Mouse (Mus musculus) MEL-GATA-1-ER (cell line): Measurements from ENCODE around the gene Olfr764-ps1.
"Not testable (repeated sequence)": the region's sequence is repeated elsewhere in the genome, so short reads cannot be mapped to it uniquely, and the experiment has no call there.

Experiments used
- DNase-seq: peaks from one replicate; pipeline ENCODE4 v3.0.0-alpha.2; 2012; ENCODE audit warnings: low read depth; ENCODE audit errors: extremely low read depth

The Olfr764-ps1 gene

DNA sequence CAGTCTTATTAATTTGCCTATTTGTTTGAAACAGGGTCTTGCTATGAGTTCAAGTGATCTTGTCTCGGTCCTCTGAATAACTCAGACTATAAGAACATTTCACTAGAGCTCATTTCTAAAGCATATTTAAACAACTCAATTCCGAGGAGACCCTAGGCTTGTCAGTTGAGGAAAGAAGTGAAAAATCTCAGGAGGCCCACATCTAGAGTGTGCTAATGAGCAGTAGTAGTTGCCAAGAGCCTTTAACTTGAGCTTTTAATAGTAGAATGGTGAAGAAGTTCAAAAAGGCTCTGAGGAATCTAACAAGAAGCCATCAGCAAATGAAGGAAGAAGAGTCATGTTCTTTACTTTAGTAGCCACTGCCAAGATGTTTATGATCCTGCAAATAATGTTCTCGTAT, at the start of gene Olfr764-ps1:
Olfr764-ps1 (minus strand) TSS at position 101 of the 400 bp plus-strand sequence.
- DNase-seq, result no peak

DNA sequence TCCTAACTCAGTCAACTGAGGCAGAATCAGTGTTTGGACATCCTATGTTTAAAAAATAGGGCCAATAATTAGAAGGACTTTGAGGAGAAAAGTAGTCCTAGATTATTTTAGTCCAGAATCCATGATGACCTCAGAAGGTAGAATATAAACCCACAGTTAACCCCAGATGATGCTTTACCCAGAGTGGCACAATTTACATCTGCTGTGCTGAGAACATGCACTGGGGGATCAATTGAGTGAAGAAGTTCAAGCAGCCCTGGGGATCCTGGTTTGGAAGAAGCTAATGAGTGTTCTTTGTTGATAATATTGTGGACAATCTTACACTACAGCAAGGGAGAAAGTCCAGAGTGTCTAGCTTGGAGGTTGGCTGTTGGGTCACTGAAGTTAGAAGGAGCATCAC, 43.1 kb upstream of the Olfr764-ps1 start, which contains the start of gene Olfr767:
Olfr767 (minus strand) TSS at position 101 of the 400 bp plus-strand sequence.
- DNase-seq, result not testable (repeated sequence)

DNA sequence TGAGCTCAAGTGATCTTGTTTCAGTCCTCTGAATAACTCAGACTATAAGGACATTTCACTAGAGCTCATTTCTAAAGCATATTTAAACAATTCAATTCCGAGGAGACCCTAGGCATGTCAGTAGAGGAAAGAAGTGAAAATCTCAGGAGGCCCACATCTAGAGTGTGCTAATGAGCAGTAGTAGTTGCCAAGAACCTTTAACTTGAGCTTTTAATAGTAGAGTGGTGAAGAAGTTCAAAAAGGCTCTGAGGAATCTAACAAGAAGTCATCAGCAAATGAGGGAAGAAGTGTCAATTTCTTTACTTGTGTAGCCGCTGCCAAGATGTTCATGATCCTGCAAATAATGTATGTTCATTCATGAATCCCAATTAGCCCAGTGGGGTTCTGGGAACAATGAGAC, 29.2 kb upstream of the Olfr764-ps1 start, which contains the start of gene Olfr766-ps1:
Olfr766-ps1 (minus strand) TSS at position 101 of the 400 bp plus-strand sequence.
- DNase-seq, result no peak

DNA sequence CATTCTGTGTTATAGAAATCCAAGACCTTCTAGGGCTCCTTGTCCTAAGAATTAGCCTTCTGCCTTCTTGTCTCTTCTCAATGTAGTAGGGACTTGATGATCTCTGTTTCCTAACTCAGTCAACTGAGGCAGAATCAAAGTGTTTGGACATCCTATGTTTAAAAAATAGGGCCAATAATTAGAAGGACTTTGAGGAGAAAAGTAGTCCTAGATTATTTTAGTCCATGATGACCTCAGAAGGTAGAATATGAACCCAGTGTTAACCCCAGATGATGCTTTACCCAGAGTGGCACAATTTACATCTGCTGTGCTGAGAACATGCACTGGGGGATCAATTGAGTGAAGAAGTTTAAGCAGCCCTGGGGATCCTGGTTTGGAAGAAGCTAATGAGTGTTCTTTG, 10.2 kb upstream of the Olfr764-ps1 start, which contains the start of gene Olfr765:
Olfr765 (minus strand) TSS at position 101 of the 400 bp plus-strand sequence.
- not testable (repeated sequence) for DNase-seq

DNA sequence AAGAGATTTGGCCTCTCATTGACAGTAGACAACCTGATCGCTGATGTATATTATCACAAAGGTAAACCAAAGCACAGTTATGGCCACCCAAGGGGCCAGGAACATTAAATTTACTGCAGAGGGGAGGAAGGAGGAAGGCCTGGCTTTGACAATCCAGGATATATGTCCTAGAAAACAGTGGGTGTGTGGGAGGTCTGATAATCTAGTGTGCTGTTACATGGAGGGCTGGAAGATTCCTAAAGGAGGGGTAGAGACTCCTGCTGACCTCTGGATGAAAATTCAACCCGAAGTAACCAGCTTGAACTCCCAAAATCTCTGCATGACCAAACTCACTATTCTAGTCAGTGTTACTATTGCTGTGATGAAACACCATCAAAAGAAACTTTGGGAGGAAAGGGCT, 11.4 kb downstream of the Olfr764-ps1 start:
- DNase-seq, result no peak

DNA sequence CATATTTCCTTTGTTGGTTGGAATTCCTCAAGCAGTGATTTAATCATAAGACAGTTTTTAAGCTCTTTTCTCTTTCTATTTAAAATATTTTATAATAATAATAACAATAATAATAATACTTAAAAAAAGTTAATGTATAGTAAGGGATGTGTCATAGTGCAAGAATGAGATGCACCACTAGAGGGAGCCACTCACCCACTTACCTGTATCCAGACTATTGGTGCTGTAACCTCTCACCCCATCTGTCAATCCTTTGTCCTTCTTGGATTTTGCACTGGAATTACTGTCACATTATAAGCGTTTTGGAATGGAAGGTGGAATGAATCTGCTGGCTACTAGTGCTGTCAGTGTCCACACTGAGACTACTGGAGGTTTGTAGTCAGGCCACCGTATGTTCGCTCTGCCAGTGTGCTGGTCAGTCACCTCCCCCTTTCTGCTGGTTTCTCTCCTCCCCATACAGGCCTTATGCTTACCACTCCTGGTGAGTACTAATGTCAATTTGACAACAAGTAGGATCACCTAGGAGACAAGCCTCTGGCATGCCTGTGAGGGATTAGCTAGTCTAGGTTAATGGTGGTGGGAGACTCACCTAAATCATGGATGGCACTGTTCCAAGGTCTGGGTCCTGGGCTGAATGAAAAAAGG, 13.6 kb downstream of the Olfr764-ps1 start:
- DNase-seq, result peak; percentile 18

DNA sequence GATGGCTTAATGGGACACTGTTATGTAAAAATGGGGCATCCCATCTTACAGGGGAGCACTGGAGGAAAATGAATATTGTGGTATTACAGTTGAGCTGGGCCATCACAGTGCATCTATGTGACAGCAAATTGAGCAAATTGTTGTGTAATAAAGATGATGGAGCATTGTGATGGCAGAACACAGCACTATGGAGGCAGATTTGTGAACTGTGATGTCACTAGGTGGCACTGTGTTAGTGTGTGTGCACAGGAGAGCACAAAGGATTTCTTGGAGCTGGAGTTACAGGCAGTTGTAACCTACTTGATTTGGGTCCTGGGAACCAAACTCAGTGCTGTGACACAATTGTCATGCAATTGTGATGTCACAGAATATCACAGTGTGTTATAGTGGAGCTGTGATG, 16.4 kb downstream of the Olfr764-ps1 start:
- DNase-seq, result no peak

DNA sequence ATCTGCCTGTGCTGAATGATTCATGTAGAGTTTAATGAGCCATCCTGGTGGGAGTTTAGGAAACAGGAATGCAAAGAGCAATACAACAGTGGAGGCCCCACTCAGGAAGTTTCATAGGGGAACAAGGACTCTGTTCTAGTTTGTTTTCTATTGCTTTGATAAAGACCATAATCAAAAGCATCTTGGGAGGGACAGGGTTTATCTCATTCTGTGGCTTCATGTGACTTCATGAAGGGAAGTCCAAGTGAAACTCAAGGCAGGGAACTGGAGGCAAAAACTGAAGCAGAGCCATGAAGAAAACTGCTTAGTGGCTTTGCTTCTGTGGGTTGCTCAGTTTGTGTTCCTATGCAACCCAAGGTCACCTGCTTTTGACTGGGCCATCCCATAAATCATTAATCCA, 25.2 kb downstream of the Olfr764-ps1 start:
- no peak for DNase-seq

DNA sequence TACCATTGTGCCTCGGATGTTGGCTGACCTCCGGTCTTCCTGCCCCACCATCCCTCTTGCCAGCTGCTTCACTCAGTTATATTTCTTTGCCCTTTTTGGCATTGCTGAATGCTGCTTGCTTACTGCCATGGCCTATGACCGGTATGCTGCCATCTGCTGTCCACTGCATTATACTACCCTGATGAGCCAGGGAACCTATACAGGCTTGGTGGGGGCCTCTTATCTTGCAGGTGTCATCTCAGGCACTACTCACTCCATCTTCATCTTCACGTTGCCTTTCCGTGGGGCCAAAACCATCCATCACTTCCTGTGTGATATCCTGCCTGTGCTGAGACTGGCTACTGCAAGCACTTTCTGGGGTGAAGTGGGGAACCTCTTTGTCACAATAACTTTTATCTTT, 28.2 kb downstream of the Olfr764-ps1 start:
- not testable (repeated sequence) for DNase-seq

DNA sequence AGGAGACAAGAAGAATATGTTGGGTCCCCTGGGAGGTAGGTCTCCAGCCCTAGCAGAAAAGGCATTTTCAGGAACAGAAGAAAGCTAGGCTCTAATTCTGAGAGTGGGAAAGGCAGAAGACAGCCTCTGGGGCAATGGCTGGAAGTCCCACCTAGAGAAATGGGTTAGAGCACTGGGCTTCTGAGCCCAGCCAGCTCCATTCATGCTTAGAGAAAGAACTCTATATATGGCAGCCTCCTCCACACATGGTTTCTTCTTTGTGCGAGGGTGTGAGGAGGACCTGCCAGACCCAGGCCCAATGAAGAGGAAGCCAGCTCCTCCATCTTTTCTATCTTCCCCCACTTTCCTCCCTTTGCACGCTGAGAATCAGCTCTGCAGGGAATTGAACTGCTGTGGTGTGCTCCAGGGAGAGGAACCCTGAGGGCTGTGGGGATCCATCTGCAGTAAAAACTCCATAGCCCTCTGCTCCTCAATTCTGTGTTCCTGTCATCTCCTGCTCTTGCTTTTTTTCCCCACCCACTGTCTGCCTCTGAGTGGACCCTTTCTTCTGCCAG, 29.3 kb downstream of the Olfr764-ps1 start, which contains the start of gene Olfr763:
Olfr763 (plus strand) TSS at position 504 of the 554 bp plus-strand sequence.
- no peak for DNase-seq

DNA sequence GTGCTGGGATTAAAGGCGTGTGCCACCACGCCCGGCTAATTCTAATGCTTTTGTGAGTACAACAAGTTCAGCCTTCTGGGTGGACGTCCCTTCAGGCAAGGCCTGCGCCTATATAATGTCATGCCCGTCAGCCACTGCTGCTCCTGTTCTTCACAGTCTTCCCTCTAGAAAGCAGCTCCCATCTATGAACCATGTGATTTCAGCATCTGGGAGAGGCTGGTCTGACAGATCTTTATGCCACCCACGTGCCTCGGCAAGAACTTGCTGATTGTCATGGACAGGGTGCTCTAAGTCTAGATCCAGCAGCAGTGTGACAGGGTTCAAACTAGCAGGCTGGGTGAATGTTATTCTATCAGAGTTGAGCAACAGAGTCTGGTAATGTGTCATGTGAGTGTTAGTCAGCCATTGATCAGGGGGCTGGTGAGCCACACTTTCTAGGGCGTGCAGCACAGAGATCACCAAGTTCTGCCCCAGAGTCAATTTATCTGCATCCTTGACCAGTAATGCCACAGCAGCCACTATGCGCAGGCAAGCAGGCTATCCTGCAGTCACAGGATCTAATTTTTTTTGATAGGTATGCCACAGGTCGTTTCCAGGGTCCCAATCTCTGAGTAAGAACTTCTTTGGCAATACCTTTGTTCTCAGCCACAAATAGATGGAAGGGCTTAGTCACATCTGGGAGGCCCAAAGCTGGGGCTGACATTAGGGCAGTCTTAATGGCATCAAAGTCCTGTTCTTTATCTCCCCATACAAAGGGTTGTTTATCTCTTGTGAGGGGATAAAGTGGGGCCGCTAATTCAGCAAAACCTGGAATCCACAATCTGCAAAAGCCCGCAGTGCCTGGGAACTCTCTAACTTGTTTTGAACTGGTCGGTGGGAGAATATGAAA, 35.4 kb downstream of the Olfr764-ps1 start:
- DNase-seq, result no peak

DNA sequence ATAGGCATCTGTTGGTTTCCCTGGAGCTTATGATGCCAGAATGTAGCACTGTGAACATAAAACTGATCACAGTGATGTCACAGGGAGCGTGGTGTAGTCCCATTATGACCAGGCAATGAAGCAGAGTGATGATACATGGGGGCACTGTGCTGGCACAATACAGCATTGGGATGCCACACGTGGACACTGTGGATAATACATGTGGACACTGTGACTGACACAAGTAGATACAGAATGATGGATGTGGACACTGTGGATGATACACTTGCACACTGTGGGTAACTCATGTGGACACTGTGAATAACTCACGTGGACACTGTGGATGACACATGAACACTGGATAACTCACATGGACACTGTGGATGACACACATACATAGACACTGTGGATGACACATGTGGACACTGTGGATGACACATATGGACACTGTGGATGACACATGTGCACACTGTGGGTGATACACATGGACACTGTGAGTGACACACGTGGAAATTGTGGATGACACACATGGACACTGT, 43.1 kb downstream of the Olfr764-ps1 start:
- DNase-seq, result no peak

DNA sequence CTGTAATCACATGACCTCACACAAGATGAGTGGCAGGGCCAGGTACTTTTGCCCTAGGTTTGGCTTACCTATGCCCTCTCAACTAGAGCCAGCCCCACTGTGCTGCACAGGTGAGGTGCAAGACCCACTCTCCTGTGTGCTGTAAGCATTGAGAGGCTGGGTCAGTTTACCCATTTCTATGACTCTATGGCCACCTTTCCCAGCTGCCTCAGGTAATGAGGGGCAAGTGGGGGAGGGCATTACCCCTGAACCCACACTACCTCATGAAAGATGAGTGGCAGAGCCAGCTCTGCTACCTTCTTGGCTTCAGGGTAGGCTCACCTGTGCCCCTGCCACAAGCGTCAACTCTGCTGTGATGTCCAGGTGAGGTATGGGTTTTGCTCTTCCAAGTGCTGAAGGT, 43.9 kb downstream of the Olfr764-ps1 start:
- DNase-seq, result no peak

DNA sequence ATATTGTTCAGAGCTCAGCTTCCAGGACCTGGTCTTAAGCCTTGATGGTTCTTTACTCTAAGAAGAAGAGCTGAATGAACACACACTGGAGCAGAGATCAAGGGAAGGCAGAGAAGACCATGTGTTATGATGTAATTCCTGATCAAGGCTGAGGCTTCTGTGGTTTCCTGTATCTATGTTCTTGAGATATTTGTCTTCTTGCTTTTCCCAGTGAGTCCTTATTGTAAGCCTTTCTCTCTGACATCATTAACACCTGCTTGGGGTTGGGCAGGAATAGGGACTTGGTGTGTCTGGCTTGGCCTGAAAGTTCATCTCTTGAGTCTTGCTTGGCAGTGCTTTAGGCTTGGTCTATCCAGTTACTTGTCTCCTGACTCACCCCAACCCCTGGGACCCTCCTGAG, 48.7 kb downstream of the Olfr764-ps1 start:
- no peak for DNase-seq

DNA sequence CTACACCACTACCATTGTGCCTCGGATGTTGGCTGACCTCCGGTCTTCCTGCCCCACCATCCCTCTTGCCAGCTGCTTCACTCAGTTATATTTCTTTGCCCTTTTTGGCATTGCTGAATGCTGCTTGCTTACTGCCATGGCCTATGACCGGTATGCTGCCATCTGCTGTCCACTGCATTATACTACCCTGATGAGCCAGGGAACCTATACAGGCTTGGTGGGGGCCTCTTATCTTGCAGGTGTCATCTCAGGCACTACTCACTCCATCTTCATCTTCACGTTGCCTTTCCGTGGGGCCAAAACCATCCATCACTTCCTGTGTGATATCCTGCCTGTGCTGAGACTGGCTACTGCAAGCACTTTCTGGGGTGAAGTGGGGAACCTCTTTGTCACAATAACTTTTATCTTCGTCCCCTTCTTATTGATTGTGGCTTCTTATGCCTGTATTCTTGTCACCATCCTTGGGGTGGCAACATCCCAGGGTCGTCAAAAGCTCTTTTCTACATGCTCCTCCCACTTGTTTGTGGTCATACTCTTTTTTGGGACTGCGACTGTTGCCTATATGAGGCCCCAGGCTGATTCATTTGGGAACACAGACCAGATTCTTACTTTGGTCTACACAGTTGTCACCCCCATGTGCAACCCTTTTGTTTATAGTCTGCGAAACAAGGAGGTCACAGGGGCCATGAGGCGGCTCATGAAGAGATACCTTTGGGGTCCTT, 49.4 kb downstream of the Olfr764-ps1 start:
- not testable (repeated sequence) for DNase-seq

DNA sequence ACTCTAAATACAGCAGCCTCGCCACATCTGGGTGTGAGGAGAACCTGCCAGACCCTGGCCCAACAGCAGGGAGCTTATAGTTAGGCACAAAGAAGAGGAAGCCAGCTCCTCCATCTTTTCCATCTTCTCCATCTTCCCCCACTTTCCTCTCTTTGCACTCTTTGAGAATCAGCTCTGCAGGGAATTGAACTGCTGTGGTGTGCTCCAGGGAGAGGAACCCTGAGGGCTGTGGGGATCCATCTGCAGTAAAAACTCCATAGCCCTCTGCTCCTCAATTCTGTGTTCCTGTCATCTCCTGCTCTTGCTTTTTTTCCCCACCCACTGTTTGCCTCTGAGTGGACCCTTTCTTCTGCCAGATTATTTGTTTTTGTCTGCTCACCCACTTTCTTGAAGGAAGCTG, 50.6 kb downstream of the Olfr764-ps1 start, which contains the start of gene Olfr9:
Olfr9 (plus strand) TSS at position 301 of the 400 bp plus-strand sequence.
- DNase-seq, result not testable (repeated sequence)
